Mouse (Mus musculus) retina, embryonic 14.5 days (tissue): ENCODE data around the gene Tectb.
"Not testable (repeated sequence)": the region's sequence is repeated elsewhere in the genome, so short reads cannot be mapped to it uniquely, and the experiment has no call there.

ENCODE experiments used
- DNase-seq: peaks from one replicate; pipeline ENCODE4 v3.0.0-alpha.2; 2015; ENCODE audit warnings: low spot score

Tectb gene

DNA sequence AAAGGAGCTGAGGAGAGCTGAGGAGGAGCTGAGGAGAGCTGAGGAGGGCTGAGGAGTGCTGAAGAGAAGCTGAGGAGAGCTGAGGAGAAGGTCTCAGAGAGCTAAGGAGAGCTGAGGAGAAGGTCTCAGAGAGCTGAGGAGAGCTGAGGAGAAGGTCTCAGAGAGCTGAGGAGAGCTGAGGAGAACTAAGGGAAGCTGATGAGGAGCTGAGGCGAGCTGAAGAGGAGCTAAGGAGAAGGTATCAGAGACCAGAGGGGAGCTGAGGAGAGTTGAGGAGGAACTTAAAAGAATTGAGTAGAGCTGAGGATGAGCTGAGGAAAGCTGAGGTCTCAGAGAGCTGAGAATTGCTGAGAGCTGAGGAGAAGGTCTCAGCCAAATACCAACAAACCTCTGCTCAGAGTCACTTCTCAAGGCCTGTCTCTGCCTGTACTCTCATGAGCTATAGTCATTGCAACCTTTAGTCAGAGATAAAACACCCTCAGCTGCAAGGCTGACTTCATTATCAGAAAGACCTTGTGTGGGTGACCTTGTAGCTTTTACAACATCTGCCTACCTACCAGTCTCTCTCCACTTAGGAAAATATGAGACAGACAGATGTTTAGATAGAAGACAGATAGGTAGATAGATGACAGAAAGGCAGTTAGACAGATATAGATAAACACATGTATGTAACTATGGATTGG, 15.2 kb upstream of the Tectb start:
- no peak for DNase-seq

DNA sequence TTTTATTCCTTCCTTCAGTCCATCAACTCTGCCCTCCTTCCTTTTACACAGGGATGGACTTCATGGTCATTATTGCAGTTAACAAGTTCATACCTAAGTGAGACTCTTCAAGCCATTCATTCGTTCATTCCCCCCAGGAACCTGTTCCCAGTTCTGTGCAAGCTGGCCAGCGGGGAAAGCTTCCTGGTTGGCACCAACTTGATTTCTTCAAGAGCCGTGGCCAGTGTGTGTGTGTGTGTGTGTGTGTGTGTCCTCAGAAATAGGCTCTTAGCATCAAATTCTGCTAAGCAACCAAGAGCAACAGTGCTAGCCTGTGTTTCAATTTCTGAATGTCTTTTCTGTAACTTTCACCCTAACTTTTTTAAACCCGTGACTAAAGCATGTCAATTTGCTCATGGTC, 14.6 kb upstream of the Tectb start:
- DNase-seq = no peak

DNA sequence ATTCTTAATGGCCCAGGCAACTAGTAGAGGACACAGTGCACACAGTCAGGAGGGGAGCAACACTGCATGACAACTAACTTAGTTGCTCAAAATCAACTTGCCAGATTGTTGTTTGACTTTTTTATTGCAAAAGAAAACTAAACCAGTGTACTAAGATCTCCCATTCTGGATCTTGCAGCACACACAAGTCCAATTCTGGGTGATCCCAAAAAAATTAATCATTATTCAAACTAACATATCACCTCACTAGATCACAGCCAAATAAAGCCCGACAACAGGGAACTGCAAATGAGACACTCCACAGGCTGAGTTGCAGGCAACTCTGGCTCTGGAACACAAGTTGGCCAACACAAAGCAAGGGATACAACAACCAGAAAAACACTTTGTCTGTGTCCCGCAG, 13.8 kb upstream of the Tectb start:
- DNase-seq = no peak

DNA sequence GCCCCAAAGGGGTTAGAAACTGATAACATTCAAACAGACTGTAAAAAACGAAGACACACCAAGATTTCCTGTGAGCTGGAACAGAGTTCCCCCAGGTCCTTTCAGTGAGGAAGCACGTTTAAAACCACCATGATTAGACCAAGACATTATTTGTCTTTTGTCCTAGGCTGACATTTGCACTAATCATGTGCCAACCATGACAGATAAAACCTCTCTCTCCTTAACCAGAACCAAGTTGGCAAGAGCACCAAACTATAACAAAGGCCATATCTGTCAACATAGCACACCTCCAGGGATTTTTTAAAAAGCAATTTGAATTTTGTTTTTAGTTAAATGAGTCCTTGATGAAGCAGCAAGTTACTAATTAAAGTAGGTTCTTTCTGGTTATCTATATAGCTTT, 12.8 kb upstream of the Tectb start:
- no peak for DNase-seq

DNA sequence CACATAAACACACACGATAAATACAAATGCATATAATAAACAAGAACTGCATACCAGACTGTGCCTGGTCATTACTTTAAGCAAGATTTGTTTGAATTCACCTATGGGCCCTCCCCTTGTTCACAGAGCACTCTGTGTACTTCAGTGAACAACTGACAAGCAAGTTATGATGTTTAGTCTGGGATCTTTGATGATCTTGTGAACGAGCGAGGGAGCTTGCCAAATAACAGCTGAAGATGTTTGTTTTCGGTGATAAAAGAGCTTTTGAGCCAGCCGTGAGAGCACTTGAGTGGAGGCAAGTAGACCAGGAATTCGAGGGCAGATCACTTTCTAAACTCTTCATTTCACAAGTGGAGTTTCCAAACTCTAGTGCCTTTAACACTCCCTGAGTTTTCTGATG, 12.2 kb upstream of the Tectb start:
- DNase-seq = no peak

DNA sequence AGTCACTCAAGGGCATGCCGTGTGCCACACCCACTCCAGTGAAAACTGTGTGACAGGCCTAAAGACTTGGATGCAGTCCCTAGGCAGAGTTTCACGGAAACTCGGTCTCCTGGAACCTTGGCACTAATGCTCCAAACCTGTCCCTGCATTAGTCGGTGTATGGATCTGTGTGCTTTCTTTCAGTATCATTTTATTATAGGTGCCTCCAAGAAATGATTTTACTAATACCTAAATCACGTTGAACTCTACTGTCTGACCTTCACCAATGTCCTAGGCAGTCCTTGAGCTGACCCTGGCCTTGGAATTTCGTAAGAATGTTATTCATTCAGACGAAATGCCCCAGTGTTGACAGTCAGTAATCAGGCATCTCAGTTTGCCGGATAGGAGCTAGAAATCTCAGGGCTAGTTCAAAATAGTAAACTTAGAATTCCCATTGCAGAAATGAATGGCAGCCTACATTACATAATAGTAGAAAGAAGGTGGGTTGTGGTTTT, 11.2 kb upstream of the Tectb start:
- not testable (repeated sequence) for DNase-seq

DNA sequence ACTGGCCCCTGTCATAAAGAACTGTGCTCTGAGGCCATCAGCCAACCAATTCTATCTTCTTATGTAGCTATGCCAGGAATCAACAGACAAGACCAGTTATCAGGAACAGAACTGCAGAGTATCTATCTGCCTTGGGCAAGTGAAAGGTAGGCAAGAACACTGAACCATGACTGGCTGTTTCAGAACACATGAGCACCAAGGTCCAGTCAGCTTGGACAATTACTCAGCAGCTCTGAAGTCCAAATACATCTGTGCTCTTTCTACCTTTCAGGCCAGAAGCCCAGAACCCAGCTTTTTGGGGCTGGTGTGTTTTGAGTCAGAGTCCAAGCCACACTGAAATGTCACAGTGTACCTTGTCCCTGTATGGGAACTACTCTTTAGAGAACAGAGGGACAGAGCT, 10.1 kb upstream of the Tectb start:
- no peak for DNase-seq

DNA sequence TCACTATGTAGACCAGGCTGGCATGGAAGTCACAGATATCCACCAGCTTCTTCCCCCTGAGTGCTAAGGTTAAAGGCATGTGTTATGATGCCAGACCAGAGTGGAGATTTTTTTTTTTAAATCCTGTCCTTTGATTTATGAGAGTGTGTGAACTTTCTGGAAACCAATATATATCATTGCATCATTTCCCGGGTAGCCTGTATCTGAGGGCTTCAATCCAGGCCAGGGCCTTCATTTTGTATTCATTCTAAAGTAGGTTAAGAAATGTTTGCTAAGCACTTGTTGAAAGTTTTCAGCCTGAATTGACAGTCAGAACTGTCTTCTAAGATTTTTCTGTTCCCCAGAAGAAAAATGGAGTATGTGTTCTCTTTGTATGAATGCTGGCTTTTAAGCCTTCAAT, 8.9 kb upstream of the Tectb start:
- DNase-seq = no peak

DNA sequence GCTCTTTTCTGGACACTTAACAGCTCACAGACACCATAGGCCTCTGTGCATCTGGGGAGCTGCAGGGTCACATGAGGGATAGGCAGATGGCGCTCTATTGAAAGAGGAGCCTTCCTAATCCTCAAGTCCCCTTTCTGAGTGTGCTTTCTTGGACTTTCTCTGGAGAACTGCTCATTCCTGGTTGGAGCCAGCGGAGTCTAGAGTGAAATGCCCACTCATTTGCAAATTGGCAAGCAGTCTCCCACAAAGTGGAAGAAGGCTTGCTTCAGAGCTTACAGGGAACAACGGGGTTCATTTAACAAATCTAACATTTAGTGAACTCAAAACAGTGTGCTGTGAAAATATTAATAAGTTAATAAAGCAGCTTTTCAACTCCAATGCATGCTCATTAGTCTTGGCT, 3.4 kb upstream of the Tectb start:
- DNase-seq = no peak

DNA sequence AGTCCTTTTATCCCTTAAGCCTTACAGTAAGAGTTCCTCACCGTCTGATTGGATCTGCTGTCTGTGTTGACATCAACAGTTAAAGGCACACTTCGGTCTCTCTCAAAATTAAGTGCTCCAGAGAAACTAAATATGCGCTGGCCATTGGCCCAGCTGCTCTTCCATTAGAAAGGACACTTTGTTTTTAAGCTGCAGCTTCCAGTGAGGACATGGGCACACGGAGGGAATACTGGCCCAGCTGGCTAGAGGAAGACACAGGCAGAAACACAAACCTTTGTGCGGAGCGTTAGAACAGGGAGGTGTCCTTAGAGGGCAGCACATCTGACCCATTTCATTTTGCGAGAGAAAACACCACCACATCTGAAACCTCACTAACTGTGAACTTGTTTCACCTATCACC, 3.9 kb downstream of the Tectb start:
- DNase-seq = no peak

DNA sequence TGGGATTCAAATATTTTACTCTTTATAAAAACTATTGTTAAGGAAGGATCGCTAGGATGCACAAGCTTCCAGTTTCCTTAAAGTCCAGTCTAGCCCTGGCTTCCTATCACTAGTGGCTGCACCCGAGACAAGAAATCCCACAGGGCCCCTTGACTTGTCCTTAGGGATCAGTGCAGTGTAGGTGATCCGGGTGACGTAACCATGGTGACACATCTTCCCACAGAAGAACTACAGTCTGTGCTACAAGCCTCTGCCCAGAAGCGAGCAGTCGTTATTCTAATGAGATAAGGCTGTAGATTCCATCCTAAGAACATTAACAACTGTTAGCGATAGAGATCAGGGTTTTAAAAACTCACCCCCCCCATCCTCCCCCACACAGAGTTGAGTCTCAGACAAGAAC, 4.5 kb downstream of the Tectb start:
- peak; percentile 61 for DNase-seq

DNA sequence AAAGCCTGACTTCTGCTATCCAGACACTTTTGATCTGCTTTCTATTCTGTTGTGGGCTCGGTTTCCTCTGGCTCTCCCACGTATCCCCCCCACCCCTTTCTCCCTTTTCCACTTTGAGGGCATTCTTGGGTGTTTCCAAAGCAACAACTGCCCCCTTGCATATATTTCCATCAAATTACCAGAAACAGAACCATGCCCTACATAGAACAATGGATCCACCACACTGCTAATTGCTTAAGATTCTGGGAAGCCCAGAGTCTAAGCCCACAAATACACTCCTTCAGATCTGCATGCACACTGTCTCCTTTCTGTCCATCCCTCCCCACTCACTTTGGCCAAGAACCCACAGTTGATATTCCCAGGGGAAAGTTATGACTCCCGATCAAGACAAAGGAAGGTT, 5.1 kb downstream of the Tectb start:
- DNase-seq = no peak

DNA sequence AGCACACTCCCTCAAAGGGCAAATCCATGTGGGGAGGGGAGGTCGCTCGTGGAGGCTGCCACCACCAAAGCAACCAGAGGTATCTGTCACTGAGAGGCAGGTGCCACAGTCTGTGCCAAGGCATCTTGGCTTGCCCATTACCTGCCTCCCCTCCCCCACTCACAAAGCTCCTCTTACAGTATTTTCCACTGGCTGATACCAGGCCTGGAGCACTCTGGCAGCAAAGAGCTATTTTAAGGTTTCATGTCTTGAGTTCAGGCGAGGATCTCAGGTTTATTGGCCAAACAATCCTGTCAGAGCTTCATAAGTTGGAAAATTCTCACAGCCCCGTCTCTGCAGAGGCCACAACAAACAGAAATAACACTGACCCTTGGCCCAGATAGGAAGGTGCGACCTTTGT, 9.5 kb downstream of the Tectb start:
- no peak for DNase-seq

DNA sequence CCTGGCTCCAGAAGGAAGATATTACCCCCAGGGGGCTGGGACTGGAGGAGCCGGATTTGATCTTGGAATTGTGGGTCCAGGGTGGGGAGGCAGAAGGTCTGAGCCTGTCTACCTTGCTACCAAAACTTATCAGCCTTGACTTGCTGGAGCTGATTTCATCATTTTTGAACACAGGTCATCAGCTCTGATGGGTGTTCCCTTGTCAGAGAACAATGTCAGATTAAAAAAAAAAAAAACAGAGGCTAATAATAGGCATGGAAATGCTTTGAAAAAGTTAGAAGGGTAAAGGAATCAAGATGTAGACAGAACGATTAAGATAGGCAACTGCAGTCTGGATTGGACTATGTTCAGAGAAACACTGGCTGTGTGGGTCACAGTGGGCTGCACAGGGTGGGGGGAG, 11.1 kb downstream of the Tectb start:
- DNase-seq = no peak

DNA sequence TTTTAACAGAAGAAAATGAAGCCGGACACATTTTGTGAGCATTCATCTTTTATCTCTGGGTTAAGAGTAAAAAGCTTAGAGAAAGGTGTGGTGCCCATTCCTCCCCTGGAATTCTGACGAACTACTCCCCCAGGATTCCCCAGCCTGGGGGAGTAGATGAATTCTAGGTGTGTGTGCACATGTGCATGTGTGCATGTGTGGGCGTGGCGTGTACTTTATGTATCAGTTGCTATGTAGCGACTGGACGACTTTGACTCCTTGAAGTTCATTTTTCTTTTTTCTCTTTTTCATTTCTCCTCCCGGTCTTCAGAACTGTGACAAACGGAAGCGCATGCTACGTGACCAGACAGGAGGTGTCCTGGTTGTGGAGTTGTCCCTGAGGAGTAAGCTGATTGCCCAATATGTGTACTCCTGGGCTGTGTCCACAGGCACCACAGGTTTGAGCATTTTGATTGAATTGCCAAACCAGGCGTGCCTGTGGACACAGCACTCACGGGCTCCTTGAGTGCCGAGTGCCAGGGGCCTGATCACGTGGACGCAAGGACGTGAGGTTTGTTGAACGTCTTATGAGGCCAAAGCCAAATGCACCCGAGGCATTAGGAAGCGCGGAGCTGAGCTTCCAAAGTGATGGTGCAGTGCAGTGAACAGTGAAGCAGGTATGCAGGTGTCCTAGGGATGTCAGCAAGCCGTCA, 11.9 kb downstream of the Tectb start:
- DNase-seq = no peak

DNA sequence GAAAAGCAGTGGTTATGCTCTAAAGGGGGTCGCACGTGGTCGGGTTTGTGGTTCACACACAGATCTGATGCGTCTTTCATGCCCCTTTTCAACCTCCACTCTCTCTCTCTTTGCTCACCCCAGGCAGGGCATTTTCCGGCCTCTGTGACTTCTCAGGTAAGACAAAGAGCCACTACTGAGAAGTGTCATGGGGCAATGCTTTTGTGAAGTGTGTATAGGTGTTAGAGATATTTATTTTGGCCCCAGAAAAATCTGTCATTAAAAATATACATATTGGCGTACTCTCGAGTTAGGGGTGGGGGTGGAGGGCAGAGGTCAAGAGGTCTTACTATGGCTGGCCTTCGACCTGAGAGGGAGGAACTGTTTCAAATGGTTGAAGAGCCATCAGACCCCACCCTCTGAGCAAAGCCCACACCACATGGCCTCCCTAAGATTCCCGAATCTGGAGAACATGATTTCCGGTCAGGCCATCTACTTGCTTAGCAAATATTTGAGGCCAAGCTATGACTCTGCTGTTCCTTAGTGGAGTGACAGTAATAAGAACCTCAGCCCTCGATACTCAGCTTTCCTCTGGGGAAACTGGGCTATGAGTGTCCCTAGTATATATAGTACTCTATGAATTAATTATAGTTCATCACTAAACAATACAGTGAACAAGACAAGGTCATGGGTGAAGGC, 13.3 kb downstream of the Tectb start:
- DNase-seq = no peak

DNA sequence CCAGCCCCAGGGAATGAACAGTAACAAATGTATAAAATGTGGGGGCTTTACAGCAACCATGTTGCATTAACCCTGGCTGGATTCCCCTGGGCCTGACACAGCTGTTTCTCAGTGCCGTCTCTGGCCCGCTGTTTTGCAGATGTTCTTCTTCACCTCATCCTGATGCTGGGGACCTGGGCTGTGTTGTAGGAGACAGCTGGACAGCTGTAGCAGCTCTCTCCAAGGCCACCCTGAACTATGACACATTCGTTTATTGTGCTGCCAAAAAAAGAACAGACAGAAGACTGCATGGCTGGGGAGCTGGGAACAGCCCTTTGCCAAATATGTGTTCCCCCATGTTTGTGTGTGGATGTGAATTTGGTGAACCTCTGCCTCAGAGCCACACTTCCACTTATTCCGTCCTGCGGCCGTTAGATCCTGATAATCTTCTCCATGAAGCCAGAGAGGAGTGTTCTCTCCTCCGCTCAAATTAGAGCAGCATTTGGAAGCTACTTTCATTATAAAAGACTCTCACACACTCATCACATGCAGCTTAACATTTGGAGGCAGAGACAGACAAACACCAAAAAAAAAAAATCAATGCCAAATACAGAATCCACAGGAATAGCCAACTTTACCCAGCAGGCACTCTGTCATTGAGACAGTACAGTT, 14.1 kb downstream of the Tectb start:
- DNase-seq = no peak

DNA sequence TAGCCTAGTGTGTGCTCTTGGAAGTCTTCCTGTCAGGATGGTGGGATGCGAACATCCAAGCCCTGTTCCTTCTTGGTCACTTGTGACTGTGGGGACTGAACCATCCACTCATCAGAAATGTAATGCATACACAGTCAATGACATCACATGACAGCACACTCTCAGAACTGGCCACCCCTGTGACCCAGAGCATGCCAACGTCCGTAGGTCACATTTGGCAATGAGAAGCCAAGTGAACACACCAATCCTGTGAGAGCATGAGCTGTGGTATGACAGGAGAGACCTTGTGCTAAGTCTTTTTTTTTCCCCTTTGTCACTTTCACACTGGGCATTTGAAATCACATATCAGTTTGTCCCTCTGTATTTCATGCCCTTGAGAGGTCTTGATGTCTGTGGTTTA, 15.0 kb downstream of the Tectb start:
- DNase-seq = no peak

DNA sequence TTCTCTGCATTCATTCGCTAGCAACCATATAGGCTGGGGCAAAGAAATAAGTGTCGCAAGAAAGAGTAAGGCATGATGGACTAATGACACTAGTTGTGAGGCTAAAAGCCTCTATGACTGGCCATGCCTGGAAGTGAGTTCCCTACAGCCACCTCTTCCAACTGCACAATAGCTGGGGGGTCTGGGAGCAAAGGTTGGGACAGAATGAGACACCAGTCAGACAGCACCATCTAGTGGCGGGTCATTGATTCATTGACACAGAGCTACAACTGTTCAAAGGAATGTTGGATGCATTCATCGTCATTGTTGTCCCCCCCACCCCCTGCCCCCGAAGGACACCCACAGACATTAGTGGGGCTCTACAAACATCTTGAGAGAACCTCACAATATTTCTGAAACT, 17.8 kb downstream of the Tectb start:
- DNase-seq = peak; percentile 93

DNA sequence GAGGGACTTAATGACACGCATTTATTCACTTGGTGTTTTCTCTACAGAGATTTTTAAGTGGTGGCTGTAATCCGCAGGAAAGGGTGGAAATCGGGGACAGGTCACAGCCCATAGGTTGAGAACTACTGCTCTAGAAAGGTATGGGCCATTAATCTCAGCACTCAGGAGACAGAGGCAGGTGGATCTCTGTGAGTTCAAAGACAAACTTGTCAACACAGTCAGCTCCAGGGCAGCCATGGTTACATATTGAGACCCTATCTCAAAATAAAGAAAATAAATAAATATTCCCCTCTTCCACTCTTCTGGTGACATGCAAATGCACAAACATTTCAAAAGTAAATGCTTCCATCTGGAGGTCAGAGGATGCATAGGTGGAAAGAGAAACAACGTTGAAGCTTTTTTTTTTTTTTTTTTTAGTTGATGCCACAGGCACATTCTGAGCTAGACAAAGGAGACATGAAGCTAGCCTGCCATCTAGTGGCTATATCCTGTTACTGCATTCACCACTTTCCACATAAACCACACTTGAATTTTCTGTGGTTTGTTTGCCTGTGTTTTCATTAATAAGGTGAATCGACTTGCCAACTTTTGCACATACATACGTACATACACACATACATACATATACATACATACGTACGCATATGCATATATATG, 26.1 kb downstream of the Tectb start:
- peak; percentile 89 for DNase-seq

DNA sequence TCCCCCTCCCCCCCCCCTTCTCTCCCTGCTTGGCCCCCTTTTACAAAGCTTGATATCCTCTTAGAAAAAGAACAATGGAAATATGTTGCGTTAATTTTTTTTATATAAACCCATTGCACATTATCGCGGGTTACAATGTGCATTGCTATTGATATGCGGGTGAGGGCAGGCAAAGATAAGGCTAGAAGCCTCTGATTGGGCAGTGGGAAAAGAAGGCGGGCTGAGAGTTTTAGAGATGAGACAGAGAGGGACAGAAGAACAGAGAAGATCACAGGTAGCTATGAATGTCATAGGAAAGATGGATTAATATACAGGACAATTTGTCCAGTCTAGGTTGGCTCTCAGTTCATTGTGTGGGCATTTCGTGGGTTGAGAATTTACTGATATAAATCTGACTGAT, 26.7 kb downstream of the Tectb start:
- DNase-seq = no peak
